12 mouse cellular contexts compared by ENCODE assay signal in genomic region chr5:114589026-114589425, GRCm38 (mm10). TPM values are rescaled to one million over a fixed set of nuclear protein-coding genes. Genes with fewer than 3 reads are reported as not detected.
DNase-seq lines count a peak whose midpoint lies in the region; ATAC-seq lines count a peak whose summit lies in the region.
"Had no signal": no experiment of that assay in that cellular context is flagged by ENCODE, and none has a peak within 500 bp of the region (broad histone marks: within the 10 kb centered on the region; RNA-seq: fewer than 3 reads in every experiment).

No protein-coding gene starts in this region.

- WGBS in hindbrain, embryonic 12.5 days = 33% methylated on average over 6 of the region's 6 CpGs
- 34% methylated on average over 6 of the region's 6 CpGs for WGBS in kidney, embryonic 14.5 days
- WGBS in neural tube, embryonic 12.5 days = 40% methylated on average over 6 of the region's 6 CpGs

- no peaks in the 10 kb centered on the region for H3K9me3 ChIP-seq in hindbrain, embryonic 12.5 days (replicated peaks)
- no peaks in the 10 kb centered on the region for H3K9me3 ChIP-seq in kidney, embryonic 14.5 days (ENCODE audit: control insufficient read depth, low read length)
- H3K9me3 ChIP-seq in neural tube, embryonic 12.5 days = no peaks in the 10 kb centered on the region
- H3K9me3 ChIP-seq: heart, embryonic 13.5 days had no signal

- H3K4me2 ChIP-seq in hindbrain, embryonic 12.5 days (replicated peaks) = no peak overlapping the region
- peak overlapping the region; percentile 11; the same call in 1 of the 2 replicates for H3K4me2 ChIP-seq in kidney, embryonic 14.5 days (replicated peaks; ENCODE audit: low read depth, low read length)
- peak overlapping the region; percentile 10 for H3K4me2 ChIP-seq in neural tube, embryonic 12.5 days (replicated peaks)
- H3K4me2 ChIP-seq: heart, embryonic 13.5 days had no signal

- intact Hi-C loops in gastrocnemius, postnatal 36 days (cut with DNase I) = no loop called here

- H3K9ac ChIP-seq in hindbrain, embryonic 12.5 days = no peak overlapping the region
- no peak overlapping the region for H3K9ac ChIP-seq in kidney, embryonic 14.5 days (ENCODE audit: low read depth, low read length)
- H3K9ac ChIP-seq in neural tube, embryonic 12.5 days = 0 out of 2 replicates have a peak overlapping the region, but pooled peaks have one; percentile 14
- H3K9ac ChIP-seq: heart, embryonic 13.5 days had no signal

- H3K27ac ChIP-seq in hindbrain, embryonic 12.5 days = peak overlapping the region; percentile 79
- peak overlapping the region; percentile 86; the same call in 1 of the 2 replicates for H3K27ac ChIP-seq in kidney, embryonic 14.5 days (ENCODE audit: low read depth, low read length)
- H3K27ac ChIP-seq in neural tube, embryonic 12.5 days = 0 out of 2 replicates have a peak overlapping the region, but pooled peaks have one; percentile 9
- H3K27ac ChIP-seq: heart, embryonic 13.5 days had no signal

- H3K27me3 ChIP-seq in hindbrain, embryonic 12.5 days = 0 out of 2 replicates have a peak, but pooled peaks cover 3% of the 10 kb centered on the region
- no peaks in the 10 kb centered on the region for H3K27me3 ChIP-seq in kidney, embryonic 14.5 days (ENCODE audit: control insufficient read depth, insufficient read depth, low read length)
- H3K27me3 ChIP-seq in neural tube, embryonic 12.5 days (replicated peaks) = no peaks in the 10 kb centered on the region

- H3K4me3 ChIP-seq in hindbrain, embryonic 12.5 days = no peak overlapping the region
- no peak overlapping the region for H3K4me3 ChIP-seq in kidney, embryonic 14.5 days (ENCODE audit: low read length)
- no peak overlapping the region for H3K4me3 ChIP-seq in neural tube, embryonic 12.5 days
- H3K4me3 ChIP-seq: heart, embryonic 13.5 days had no signal

- peak; percentile 60 for DNase-seq in kidney, adult 11 months
- no peak for DNase-seq in kidney, postnatal 10 days
- no peak for DNase-seq in gastrocnemius, postnatal 36 days
- DNase-seq in frontal cortex, postnatal 36 days (ENCODE audit: low spot score in 2 of 2) = no peak
- no peak for DNase-seq in ovary, postnatal 14 days (ENCODE audit: low spot score)
- DNase-seq: cerebellum, adult 11 months; lung, adult 2 months had no signal

- H3K36me3 ChIP-seq in hindbrain, embryonic 12.5 days = no peaks in the 10 kb centered on the region
- no peaks in the 10 kb centered on the region for H3K36me3 ChIP-seq in kidney, embryonic 14.5 days (ENCODE audit: control insufficient read depth, insufficient read depth, low read length)
- no peaks in the 10 kb centered on the region for H3K36me3 ChIP-seq in neural tube, embryonic 12.5 days
- H3K36me3 ChIP-seq: heart, embryonic 13.5 days had no signal

- ATAC-seq in hindbrain, embryonic 12.5 days (ENCODE audit: low FRiP score) = peak; percentile 30; the same call in 1 of the 2 replicates
- peak; percentile 46 for ATAC-seq in kidney, embryonic 14.5 days (ENCODE audit: low FRiP score, low TSS enrichment)
- no peak; the same call in 1 of the 2 replicates for ATAC-seq in neural tube, embryonic 12.5 days (ENCODE audit: low FRiP score, low read depth)
- ATAC-seq: inflammation-experienced regulatory T-cells, adult 6 months had no signal

- peaks cover 93% of the 10 kb centered on the region for H3K4me1 ChIP-seq in hindbrain, embryonic 12.5 days
- peaks cover 97% of the 10 kb centered on the region for H3K4me1 ChIP-seq in kidney, embryonic 14.5 days (ENCODE audit: control insufficient read depth, insufficient read depth, low read length)
- H3K4me1 ChIP-seq in neural tube, embryonic 12.5 days = peaks cover 92% of the 10 kb centered on the region

RNA-seq across cellular contexts. Expression of gene Fam222a, which starts 21.2 kb away (rescaled TPM):
- 9.4 and 9.9 TPM in 2 replicates for polyA plus RNA-seq in hindbrain, embryonic 12.5 days (2016; fragmentation: Nextera tagmentation; extraction: Ambion mirVana)
- 5.6 and 5.8 TPM in 2 replicates for polyA plus RNA-seq in kidney, embryonic 14.5 days (2014; fragmentation: Nextera tagmentation; extraction: Ambion mirVana)
- polyA plus RNA-seq in neural tube, embryonic 12.5 days (2016; fragmentation: Nextera tagmentation; extraction: Ambion mirVana) = 7.2 and 8.0 TPM in 2 replicates
- under 1 TPM; 0.22 to 0.28 TPM for total RNA-seq in gastrocnemius, postnatal 36 days (2021)
- polyA plus RNA-seq: inflammation-experienced regulatory T-cells, adult 6 months had no signal

Comparison
In these comparisons a context has a peak if more than half of its experiments do, and no peak if none do; other contexts are left out.
1. H3K27ac ChIP-seq: peak in every context shown above with its lines; median percentile 86 in kidney, embryonic 14.5 days; 79 in hindbrain, embryonic 12.5 days; 9 in neural tube, embryonic 12.5 days.